Mouse (Mus musculus) midbrain, embryonic 11.5 days (tissue): ENCODE measurements at regions not wholly inside any gene's neighbourhood (a gene's known extent, or its start where the extent isn't known, plus 50 kb on each side); places are given as distances from the start of the nearest gene placed in this dataset.
A peak's percentile ranks its signal among the peaks of the same experiment; 100 is the strongest.

Source experiments
- ATAC-seq: fragments of 200-750 bp; cut with Nextera tagmentation; 2 replicates; pipeline ENCODE4 v1.8.0; 2017; ENCODE audit warnings: moderate TSS enrichment, moderate library complexity; ENCODE audit not compliant: low FRiP score
- DNase-seq: peaks from one replicate; pipeline ENCODE4 v3.0.0; 2015; ENCODE audit warnings: low spot score; ENCODE audit errors: missing footprints
- H3K27ac ChIP-seq: fragments of 300-500 bp; sonication (generic); 2 replicates; pipeline ENCODE4 v1.5.1; 2014; ENCODE audit warnings: low read depth, low read length
- H3K27me3 ChIP-seq: fragments of 300-500 bp; sonication (generic); 2 replicates; pipeline ENCODE4 v1.6.1; 2014; ENCODE audit warnings: mild to moderate bottlenecking, low read length, moderate library complexity, mixed read lengths; ENCODE audit not compliant: control insufficient read depth, insufficient read depth
- H3K36me3 ChIP-seq: fragments of 300-500 bp; sonication (generic); 2 replicates; pipeline ENCODE4 v1.6.1; 2014; ENCODE audit warnings: mild to moderate bottlenecking, low read length, moderate library complexity, mixed read lengths; ENCODE audit not compliant: control insufficient read depth, insufficient read depth
- H3K4me1 ChIP-seq: fragments of 300-500 bp; sonication (generic); 2 replicates; pipeline ENCODE4 v1.6.1; 2014; ENCODE audit warnings: low read length; ENCODE audit not compliant: control insufficient read depth, insufficient read depth
- H3K4me2 ChIP-seq: fragments of 300-500 bp; sonication (generic); 2 replicates; pipeline ENCODE4 v1.6.1; 2014; ENCODE audit warnings: mild to moderate bottlenecking, moderate library complexity
- H3K4me3 ChIP-seq: fragments of 300-500 bp; sonication (generic); 2 replicates; pipeline ENCODE4 v1.5.1; 2014; ENCODE audit warnings: low read depth, low read length
- H3K9ac ChIP-seq: fragments of 300-500 bp; sonication (generic); 2 replicates; pipeline ENCODE4 v1.6.1; 2014; ENCODE audit warnings: low read length
- H3K9me3 ChIP-seq: fragments of 300-500 bp; sonication (generic); 2 replicates; pipeline ENCODE4 v1.6.1; 2016; ENCODE audit warnings: low read length; ENCODE audit not compliant: control insufficient read depth
- WGBS: fragments of 180-500 bp; shearing (Covaris S2); extraction: QIAGEN DNeasy Blood & Tissue Kit; methylation state at CpG from one replicate; pipeline ENCODE4 v1.1.7; 2014; 5-methylcytosine and 5-hydroxymethylcytosine counted together

DNA sequence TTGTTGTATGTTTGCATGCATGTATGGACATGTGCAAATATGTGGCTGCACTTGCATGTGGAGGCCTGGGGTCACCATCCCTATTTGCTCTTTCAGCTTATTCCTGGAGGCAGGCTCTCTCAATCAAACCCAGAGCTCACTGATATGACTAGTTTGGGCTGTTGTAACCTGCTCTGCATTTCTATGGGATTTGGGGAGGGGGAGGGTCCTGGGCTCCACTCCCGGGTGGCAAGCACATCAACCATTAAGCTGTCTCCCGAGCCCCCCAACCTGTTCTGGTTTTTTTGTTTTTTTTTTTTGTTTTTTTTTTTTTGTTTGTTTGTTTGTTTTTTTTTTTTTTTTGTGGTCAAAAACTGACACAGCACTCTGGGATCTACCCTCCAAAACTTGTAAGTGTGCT, 386.5 kb downstream of the Med13l start:
- no peak overlapping the region for H3K4me2 ChIP-seq
- ATAC-seq (no peak), DNase-seq (peak; percentile 84)
- no peak overlapping the region for H3K9ac ChIP-seq
- no peak overlapping the region for H3K4me3 ChIP-seq
- 2% methylated on average over 2 of the region's 2 CpGs for WGBS
- no peaks in the 10 kb centered on the region for H3K9me3 ChIP-seq
- H3K27me3 ChIP-seq: peaks cover 10% of the 10 kb centered on the region
- H3K4me1 ChIP-seq: peaks cover 15% of the 10 kb centered on the region
- H3K27ac ChIP-seq: no peak overlapping the region
- H3K36me3 ChIP-seq: no peaks in the 10 kb centered on the region

DNA sequence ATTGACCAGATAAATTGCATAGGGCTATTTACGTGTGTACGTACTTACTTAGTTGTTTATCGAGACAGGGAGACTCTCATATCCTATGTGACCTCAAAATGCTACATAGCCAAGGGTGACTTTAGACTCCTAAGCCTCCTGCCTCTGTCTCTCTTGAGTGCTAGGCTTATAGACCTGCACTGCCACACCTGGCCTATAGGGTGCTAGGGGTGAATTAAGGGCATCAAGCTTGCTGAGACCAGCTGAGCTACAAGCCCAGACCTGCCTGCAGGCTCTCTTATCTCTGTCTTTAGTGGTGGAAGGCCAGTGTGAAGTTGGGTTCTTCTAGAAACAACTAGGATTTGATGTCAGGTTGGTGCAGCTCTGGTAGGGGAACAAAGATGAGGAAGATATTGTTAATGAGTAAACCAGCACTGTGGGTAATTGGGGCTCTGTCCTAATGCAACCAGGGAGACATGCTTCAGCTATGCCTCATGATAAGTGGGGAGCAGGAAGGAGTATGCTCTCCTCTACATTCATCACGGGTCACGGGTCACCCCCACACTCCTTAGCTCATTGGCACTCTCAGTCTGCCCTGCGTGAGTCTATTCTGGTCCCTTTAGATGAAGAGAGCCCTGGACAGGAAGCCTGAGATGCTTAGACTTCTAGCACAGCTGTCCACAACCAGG, 387.8 kb downstream of the Med13l start:
- no peak overlapping the region for H3K9ac ChIP-seq
- H3K27ac ChIP-seq: no peak overlapping the region
- no peaks in the 10 kb centered on the region for H3K36me3 ChIP-seq
- H3K4me3 ChIP-seq: no peak overlapping the region
- H3K4me1 ChIP-seq: peaks cover 15% of the 10 kb centered on the region
- no peaks in the 10 kb centered on the region for H3K9me3 ChIP-seq
- DNase-seq: no peak
- no peak overlapping the region for H3K4me2 ChIP-seq
- ATAC-seq: no peak
- H3K27me3 ChIP-seq: peaks cover 5% of the 10 kb centered on the region
- WGBS: 88% methylated on average over 6 of the region's 6 CpGs

DNA sequence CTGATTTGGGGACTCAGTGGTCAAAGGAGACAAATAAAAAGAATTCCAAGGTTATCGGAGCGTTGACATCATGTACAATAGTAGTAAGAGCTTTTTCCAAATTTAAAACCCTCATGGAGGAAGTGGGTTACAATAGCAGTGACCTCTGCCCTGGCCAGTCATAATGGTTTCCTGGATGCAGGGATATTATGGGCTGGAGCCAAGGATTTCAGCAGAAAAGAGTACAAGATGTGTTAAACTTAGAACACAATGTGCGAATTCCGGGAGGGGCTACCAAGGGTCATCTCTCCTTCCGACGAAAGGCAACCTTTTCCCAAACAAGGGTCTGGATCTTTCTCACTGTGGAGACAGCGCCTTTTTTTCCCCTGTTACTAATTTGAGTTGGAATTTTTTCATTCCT, 390.6 kb downstream of the Med13l start:
- H3K36me3 ChIP-seq: no peaks in the 10 kb centered on the region
- no peak overlapping the region for H3K4me2 ChIP-seq
- no peak overlapping the region for H3K4me3 ChIP-seq
- H3K27ac ChIP-seq: no peak overlapping the region
- 64% methylated on average over 7 of the region's 7 CpGs for WGBS
- H3K4me1 ChIP-seq: peaks cover 7% of the 10 kb centered on the region
- no peak for ATAC-seq
- H3K9ac ChIP-seq: no peak overlapping the region
- DNase-seq: peak; percentile 41
- peaks cover 2% of the 10 kb centered on the region; the same call in 1 of the 2 replicates for H3K27me3 ChIP-seq
- no peaks in the 10 kb centered on the region for H3K9me3 ChIP-seq

DNA sequence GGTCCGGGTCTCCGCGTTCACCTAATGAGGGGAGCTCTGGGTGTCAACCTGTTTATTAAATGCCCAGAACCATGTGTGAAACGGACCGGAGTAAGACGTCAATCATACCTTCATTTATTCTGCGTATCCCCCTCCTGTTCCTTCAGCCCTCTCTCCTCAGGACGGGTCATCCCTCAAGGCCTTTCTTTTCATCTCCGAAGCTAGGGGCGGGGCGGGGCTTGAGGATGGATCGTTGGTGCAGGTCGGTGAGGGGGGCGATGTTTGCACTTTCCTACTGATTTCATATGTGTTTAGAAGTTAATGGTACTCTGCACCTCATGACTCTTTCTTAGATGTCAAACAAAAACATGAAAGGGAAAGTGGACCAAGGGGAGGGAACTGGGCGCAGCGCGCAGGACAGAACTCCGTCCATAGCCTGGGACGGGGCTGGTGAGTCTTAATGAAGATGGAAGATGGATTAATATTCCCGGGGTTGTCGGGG, 400.1 kb downstream of the Med13l start:
- no peak overlapping the region for H3K4me3 ChIP-seq
- ATAC-seq (no peak), DNase-seq (peak; percentile 62)
- no peaks in the 10 kb centered on the region for H3K9me3 ChIP-seq
- H3K27me3 ChIP-seq: no peaks in the 10 kb centered on the region
- no peak overlapping the region for H3K9ac ChIP-seq
- no peaks in the 10 kb centered on the region for H3K4me1 ChIP-seq
- H3K4me2 ChIP-seq: no peak overlapping the region
- no peaks in the 10 kb centered on the region for H3K36me3 ChIP-seq
- H3K27ac ChIP-seq: no peak overlapping the region
- 84% methylated on average over 21 of the region's 21 CpGs for WGBS

DNA sequence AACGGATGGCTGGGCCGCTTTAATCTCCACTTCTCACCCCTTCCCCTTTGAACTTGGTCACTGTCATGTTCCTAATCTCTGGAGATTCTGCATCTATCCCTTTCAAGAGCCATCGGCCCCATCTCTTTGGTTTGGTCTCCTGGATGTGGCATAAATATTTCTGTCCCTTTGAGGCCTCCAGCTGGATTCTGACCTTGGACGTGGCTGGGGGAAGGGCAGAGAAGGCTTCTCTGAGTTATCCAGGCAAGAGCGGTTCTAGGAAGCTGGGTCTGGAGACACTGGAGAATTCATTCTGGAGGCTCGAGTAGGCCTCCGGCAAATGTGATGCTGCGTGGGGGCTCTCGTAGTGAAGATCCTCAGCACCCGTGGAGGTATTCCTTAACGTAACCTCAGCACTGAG, 400.6 kb downstream of the Med13l start:
- Histone ChIP-seq H3K36me3 (no peaks in the 10 kb centered on the region), H3K27me3 (no peaks in the 10 kb centered on the region), H3K4me2 (no peak overlapping the region), H3K4me3 (no peak overlapping the region), H3K9me3 (no peaks in the 10 kb centered on the region), H3K4me1 (no peaks in the 10 kb centered on the region), H3K9ac (no peak overlapping the region), H3K27ac (no peak overlapping the region)
- WGBS: 84% methylated on average over 11 of the region's 11 CpGs
- ATAC-seq: no peak
- DNase-seq: no peak

DNA sequence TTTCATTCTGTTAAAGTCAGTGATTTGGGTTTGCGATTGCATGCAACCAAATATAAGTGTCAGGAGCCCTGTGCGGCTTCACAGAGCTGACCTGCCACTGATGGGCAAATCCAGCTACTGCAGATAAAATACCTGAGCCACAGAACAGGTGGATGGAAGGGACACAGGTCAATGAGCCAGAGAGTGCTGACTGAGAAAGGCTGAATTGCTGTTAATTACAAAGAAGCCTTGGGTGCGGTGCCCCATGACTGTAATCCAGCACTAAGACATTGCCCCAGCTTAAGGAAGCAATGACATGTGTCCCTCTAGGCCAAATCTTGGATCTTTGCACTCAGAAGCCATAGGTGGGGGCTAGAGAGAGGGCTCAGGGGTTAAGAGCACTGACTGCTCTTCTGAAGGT, 401.7 kb downstream of the Med13l start:
- Histone ChIP-seq H3K4me2 (no peak overlapping the region), H3K27me3 (no peaks in the 10 kb centered on the region), H3K4me1 (no peaks in the 10 kb centered on the region), H3K4me3 (no peak overlapping the region), H3K27ac (no peak overlapping the region), H3K36me3 (no peaks in the 10 kb centered on the region), H3K9me3 (no peaks in the 10 kb centered on the region), H3K9ac (no peak overlapping the region)
- ATAC-seq: no peak
- 94% methylated on average over 3 of the region's 3 CpGs for WGBS
- no peak for DNase-seq

DNA sequence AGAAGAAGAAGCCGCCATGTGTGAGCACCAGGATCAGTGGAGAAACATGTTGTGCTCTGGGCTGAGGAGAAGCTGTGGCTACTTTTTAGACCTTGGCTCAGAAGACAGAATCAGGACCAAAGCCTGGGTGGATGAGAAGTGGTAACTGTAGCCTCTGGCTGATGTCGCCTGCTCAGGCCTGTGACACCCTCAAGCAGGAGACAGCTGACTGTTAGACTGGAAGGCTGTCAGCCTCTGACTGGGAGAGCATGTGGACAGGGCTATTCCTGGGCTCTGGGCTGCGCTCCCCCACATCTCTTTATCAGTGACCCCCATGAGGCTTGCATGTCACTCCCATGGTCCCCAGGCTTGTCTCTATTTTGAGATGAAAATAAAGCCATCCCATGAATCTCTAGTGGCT, 402.5 kb downstream of the Med13l start:
- H3K4me3 ChIP-seq: no peak overlapping the region
- ATAC-seq (no peak), DNase-seq (peak; percentile 39)
- no peak overlapping the region for H3K9ac ChIP-seq
- H3K4me2 ChIP-seq: no peak overlapping the region
- no peaks in the 10 kb centered on the region for H3K4me1 ChIP-seq
- no peaks in the 10 kb centered on the region for H3K9me3 ChIP-seq
- H3K27me3 ChIP-seq: no peaks in the 10 kb centered on the region
- H3K36me3 ChIP-seq: no peaks in the 10 kb centered on the region
- 82% methylated on average over 3 of the region's 3 CpGs for WGBS
- H3K27ac ChIP-seq: no peak overlapping the region

DNA sequence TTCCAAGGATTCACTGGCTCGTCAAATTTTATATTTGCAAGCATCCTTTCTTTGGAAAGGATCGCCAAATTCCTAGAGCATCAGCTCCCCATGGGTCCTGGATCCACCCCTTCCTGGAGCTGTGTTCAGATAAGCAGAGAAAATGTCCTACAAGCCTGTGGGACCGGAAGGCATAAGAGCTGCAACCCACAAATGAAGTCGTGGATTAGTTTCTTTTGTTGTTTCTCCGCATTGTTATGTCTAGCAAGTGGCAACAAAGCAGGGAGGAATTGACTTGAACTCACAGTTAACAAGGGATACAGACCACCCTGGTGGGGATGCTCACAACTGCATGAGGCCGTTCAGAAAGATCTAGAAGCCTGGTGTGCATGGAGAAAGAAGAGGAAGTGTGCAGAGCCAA, 406.4 kb downstream of the Med13l start:
- no peaks in the 10 kb centered on the region for H3K36me3 ChIP-seq
- 50% methylated on average over 6 of the region's 6 CpGs for WGBS

DNA sequence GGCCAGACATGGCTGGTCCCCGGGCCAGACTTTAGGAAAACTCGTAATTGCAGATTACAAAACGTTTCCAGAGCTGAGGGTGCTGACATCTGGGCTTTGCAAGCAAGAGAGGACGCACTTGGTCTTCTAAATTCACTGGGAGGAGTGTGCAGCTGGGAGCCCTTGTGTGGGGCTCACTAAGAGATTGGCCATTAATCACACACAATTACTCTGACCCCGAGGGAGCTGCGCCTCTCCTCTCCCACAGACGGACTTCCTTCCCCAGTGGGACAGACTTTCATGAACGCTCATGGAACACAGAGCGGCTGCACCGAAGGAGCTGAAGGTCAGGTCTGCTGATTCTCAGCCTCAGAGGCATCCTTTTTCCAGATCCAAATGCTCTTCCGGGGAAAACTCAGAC, 407.2 kb downstream of the Med13l start:
- DNase-seq: no peak
- H3K4me3 ChIP-seq: no peak overlapping the region
- WGBS: 84% methylated on average over 11 of the region's 11 CpGs
- no peaks in the 10 kb centered on the region for H3K27me3 ChIP-seq
- no peaks in the 10 kb centered on the region for H3K9me3 ChIP-seq
- no peak overlapping the region for H3K9ac ChIP-seq
- no peaks in the 10 kb centered on the region for H3K36me3 ChIP-seq
- H3K4me2 ChIP-seq: no peak overlapping the region
- no peaks in the 10 kb centered on the region for H3K4me1 ChIP-seq
- H3K27ac ChIP-seq: no peak overlapping the region
- ATAC-seq: no peak

More for the DNA sequence above, 406.4 kb downstream of the Med13l start:
- ATAC-seq: no peak
- no peaks in the 10 kb centered on the region for H3K4me1 ChIP-seq
- H3K27ac ChIP-seq: no peak overlapping the region
- H3K4me2 ChIP-seq: no peak overlapping the region
- H3K9ac ChIP-seq: no peak overlapping the region
- H3K27me3 ChIP-seq: no peaks in the 10 kb centered on the region
- peak; percentile 45 for DNase-seq
- no peak overlapping the region for H3K4me3 ChIP-seq
- H3K9me3 ChIP-seq: no peaks in the 10 kb centered on the region
